Mouse (Mus musculus): ENCODE measurements around the gene Usp7. TPM values are rescaled to one million over a fixed set of nuclear protein-coding genes. Genes with fewer than 3 reads are reported as not detected.
A peak's percentile ranks its signal among the peaks of the same experiment; 100 is the strongest.

Usp7 gene
- total RNA-seq, 1 experiment from 2014 or later, result 214 TPM

GRCm38 (mm10) chr16:8645546-8645945 lies 146.6 kb downstream of the Usp7 start:
- no peak for ATAC-seq (replicated peaks in 1 of 2; ENCODE audit: insufficient read depth in 1 of 2, low FRiP score in 2 of 2, low TSS enrichment in 1 of 2, low read depth in 1 of 2, poor library complexity in 2 of 2, severe bottlenecking in 2 of 2)

DNA sequence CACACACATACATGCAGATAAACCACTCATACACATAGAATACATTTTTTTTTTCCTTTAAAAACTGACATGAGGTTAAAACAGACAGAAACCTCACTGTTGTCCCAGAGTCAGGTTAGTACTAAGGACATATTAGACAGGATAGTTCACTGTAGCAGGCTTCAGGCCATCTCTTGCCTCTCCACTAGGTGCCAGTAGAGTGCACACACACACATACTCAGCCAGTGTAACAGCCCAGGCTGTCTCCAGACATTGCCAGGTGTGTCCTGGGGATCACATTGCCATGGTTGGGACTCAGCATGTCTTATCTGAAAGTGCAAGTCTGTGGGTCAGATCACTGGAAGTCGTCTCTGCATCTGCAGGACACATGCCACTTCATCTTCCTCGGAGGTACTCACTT lies 148.3 kb downstream of the Usp7 start:
- peak; percentile 89 to 95 for ATAC-seq (replicated peaks in 1 of 2; ENCODE audit: insufficient read depth in 1 of 2, low FRiP score in 2 of 2, low TSS enrichment in 1 of 2, low read depth in 1 of 2, poor library complexity in 2 of 2, severe bottlenecking in 2 of 2)

Other genes with a start within 250 kb of the Usp7 start
- gene Pmm2, start 154.6 kb downstream of the Usp7 start, total RNA-seq (2017), result 48.6 and 62.8 TPM in 2 replicates
- gene Tmem186, start 154.6 kb downstream of the Usp7 start, total RNA-seq (2017), result 20.9 and 24.0 TPM in 2 replicates
- 8.4 and 13.1 TPM in 2 replicates for gene Carhsp1, start 120.2 kb downstream of the Usp7 start, total RNA-seq (2017)
- not detected in 2 replicates for gene Gm5767, start 111.5 kb downstream of the Usp7 start, total RNA-seq (2017)
- gene 1810013L24Rik, start 37.8 kb upstream of the Usp7 start, total RNA-seq (2017), result 72.4 and 84.2 TPM in 2 replicates